Mouse (Mus musculus): ENCODE results near the gene Olfr1392.
"Not testable (repeated sequence)": the region's sequence is repeated elsewhere in the genome, so short reads cannot be mapped to it uniquely, and the experiment has no call there.

Gene Olfr1392

DNA sequence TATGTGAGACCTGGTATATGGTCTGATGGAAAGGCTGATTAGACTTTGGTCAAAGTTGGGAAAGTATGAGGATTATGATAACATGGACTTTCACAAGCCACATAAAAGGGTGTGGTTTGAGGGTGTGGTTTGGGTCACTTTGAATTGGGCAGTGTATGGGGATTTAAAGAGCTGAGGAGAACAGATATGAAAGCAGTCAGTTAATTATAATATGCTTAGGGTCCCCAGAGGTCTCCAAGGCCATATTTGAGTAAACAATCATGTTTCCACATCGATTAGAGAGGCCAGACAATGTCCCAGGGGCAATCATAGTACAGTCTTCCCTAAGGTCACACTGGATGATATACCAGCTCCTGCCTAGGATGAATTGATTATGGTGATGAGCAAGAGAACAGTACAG is at the start of gene Olfr1392:
Olfr1392 (plus strand) TSS at position 301 of the 400 bp plus-strand sequence.
- not testable (repeated sequence) for DNase-seq

GRCm38 (mm10) chr11:49235459-49236207 is 49.4 kb upstream of the Olfr1392 start:
- DNase-seq, result no peak

DNA sequence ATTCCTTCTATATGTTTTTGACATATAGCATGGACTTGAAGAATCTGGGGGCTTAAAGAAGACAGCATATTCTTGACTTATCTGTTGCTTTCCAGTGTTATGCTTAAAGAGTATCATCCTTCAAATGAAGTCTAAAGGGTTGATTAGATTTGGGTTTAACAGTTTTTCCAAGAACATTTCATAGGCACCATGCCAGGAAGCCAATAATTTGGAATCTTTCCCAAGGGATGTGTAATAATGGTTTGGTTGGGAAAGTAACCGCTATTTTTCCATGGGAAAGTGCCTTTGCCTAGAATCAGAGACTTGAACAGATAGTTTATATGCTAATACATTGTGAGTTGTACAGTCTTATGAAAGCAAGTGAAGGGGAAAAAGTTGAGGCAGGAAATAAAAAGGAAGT is 48.2 kb upstream of the Olfr1392 start:
- no peak for DNase-seq

- DNase-seq, result no peak
These were observed 47.5 kb upstream of the Olfr1392 start for GRCm38 (mm10) chr11:49237532-49237931.

DNA sequence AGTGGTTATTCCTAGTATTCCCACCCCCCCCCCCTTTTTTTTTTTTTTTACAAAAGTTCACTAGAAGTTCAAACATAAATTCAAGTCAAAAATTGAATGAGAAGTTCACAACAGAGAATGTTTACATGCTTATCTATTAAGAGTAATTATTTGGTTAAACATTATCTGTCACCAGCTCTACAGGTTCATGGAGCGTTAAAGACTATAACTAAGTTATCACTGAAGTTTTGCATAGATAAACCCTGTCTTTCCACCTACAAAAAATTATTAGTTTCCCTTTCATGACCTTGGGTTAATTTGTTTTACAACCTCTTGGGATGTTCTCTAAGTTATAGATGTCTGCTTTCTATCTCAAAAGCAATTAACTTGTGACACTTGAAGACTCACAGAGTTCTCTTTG is 44.8 kb upstream of the Olfr1392 start:
- no peak for DNase-seq

DNA sequence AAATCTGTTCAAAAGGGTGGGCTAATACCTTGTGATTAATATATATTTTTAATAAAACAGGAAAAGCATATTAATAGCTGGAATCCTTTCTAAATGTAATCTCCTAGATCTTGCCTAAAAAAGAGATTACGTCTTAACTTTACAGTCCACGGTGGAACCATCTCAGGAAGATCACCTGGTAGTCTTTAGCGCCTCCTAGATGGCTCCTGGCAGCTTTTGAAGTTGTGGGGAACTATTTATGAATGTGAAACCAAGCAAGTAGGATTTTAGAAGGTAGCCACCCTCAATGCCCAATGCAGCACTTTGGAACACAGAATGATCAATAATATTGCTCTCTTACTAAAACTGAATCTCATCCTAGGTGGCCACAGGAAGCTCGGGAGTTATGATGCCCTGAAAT is 44.2 kb upstream of the Olfr1392 start:
- no peak for DNase-seq

- DNase-seq, result no peak
These were observed 43.6 kb upstream of the Olfr1392 start for GRCm38 (mm10) chr11:49241471-49241870.

DNA sequence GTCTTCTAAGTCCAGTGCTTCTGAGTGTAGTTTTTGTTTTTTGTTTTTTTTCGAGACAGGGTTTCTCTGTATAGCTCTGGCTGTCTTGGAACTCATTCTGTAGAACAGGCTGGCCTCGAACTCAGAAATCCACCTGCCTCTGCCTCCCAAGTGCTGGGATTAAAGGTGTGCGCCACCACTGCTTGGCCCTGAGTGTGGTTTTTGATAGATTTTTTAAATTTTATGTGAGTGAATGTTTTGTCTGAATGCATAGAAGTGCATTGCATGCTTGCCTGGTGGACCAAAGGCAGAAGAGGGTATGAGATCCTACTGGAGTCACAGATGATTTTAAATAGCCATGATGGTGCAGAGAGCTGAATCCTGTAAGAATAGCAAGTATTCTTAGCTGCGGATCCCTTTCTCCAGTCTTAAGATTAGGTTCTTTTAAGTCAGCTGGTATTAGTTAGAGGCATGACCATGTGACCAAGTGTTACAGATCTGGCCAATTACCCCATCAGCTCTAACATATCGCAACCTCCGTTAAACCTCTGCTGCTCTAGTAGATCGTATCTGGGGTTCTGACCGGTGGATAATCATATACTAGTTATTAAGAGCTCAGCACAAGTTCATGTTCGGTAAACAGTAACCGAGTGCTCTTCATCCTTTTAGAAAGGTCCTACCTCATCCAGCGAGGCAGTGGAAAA is 42.0 kb upstream of the Olfr1392 start:
- no peak for DNase-seq

DNA sequence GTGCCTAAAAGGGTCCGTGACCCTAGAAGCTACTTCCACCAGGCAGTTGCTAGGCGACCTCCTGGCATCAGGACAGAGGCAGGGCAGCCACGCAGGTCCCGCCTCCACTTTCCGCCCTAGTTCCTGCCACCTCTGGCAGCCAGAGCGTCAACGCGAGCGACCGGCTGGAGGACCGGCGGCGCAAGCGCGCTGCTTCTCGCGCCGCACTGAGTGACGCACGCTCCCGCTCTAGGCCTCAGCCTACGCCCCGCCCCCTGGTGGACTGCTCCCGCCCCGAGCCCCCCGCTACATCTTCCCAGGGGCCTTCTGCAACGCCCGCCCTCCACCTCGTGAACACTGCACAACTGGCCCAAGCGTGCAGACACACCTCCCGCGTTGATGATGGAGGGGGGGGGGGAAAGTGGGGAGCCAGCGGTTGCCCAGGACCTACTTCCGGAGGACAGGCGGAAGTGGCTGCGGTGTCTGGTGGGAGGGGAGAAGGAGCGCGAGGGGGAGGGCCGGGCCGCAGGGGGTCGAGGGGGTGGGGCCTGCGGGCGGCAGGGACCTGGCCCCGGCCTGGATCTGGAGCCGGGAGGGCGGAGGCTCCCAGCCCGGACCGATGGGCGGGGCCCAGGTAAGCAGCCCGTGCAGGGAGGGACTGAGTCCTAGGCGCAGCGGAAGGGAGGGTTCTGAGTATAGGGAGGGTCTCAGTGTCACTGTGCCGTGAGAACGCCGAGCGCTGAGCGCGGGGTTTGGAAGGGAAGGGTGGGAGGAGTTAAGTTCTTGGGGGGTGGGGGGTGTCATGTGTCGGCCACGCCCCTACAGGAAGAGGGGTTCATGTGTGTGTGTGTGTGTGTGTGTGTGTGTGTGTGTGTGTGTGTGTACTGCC is 41.1 kb upstream of the Olfr1392 start, which contains the start of gene Mgat1:
Mgat1 (plus strand) TSS at position 465 of the 868 bp plus-strand sequence.
- DNase-seq, result peak; percentile 96

DNA sequence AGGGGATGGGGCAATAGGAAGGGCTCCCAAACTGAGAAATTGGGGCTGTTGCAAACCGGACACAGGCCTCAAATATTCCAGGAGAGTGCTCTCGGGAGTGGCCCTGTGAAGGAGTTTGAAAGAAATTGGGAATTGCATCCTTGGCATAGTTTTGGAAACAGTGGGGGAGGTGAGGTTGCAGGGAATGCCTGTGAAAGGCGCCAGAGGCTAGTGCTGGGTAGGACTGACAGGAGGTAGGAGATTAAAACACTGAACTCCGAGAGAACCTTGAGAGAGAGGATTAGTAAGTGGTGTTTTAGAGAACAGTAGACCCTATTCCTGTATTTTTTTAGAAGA is 40.5 kb upstream of the Olfr1392 start:
- no peak for DNase-seq

GRCm38 (mm10) chr11:49245176-49245575 is 39.9 kb upstream of the Olfr1392 start:
- peak; percentile 46 for DNase-seq

DNA sequence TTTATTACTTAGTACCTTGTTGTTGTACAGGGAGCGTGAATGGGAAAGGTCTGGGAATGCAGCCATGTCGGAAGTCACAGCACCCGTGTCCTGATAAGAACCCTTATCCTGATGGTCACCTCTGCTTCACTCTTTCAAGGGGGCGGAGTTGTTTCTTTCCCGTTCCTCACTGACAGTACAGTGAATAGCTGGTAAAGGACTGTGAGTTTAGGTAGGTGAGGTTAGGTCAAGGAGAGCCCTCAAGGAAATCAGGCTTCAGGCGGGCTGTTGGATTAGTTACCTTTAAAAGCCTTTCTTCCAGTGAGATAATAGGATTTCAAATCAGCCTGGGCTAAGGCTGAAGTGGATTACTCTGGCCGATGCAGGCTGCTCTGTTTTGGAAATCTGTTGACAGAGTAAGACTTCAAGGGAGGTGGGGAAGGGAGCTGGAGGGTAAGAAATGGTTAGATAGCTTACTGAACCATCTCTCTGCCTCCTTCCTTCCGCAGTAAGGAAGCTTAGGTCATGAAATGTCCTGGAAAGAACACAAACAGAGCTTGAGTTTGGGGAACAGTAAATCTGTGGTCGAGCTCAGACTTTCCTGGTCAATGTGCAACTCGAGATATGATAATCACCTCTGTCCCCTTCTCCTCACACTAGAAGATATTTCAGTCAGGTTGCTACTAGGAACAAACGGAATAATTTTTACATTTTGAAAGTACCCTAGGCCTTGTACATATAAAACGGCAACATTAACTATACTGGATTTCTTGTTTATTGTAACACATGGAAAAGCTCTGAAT is 39.3 kb upstream of the Olfr1392 start:
- DNase-seq, result no peak

- no peak for DNase-seq
These were observed 38.6 kb upstream of the Olfr1392 start for GRCm38 (mm10) chr11:49246523-49246922.

GRCm38 (mm10) chr11:49247255-49247654 is 37.8 kb upstream of the Olfr1392 start:
- DNase-seq, result peak; percentile 66

- peak; percentile 51 for DNase-seq
These were observed 36.7 kb upstream of the Olfr1392 start for GRCm38 (mm10) chr11:49248226-49248973.

DNA sequence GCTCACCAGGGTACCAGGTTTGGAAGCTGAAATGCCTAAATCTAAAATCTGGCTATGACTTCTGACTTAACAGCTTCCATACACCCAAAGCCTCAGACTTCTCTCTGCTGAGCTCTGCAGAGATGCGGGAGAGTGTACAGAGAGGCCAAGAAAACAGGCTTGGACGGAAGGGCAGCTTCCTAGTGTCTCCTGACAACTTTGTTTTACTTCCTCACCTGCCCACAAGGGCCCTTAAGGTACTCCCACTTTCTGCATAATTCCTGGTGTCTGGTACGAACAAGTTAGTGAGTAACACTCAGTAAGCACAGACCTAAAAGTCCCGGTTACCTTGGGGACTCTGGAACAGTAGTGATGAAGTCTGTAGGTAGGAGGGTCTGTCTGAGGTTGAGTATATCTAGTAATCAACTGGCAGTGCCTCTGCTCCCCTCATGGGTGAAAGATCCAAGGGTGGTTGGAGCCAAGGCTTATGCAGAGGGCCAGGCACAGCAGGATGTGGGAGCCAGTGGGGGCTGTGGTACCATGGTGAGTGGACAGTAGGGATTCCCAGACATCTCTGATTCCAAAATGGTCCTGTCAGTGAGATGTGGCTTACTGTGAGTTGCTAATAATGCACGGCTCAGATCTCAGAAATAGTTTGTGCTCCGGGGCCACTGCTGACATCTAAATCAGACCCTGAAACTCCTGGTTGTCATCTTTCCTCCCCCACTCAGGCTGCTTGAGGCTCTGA is 35.9 kb upstream of the Olfr1392 start:
- DNase-seq, result peak; percentile 39

DNA sequence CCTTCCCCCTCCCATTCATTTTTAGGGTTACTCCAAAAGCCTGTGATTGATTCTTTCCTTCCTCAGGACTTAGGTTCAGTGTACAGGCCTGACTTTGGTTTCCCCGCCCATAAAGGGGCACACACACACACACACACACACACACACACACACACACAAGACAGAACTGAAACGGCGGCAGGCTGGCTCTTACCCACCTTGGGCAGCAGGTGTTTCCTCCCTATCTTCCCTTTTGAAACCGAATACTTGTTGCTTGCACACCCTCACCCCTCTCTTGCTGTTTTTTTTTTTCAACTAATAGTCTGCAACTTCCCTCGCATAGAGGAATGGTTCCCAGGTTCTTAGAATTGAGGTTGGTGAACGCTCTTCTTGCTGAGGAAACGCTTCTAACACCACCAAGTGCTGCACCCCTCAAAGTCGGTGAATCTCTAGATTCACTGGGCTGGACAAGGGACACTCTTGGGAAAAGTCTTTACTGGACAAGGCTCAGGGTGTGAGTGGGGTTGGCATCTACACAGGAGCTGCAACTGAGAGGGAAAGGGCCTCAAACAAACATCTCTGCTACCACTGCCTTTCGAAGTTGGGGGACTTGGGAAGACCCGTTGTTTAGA is 35.2 kb upstream of the Olfr1392 start:
- DNase-seq, result peak; percentile 86

- peak; percentile 88 for DNase-seq
These were observed 34.4 kb upstream of the Olfr1392 start for GRCm38 (mm10) chr11:49250422-49251379.

GRCm38 (mm10) chr11:49251380-49251761 is 33.7 kb upstream of the Olfr1392 start:
- DNase-seq, result no peak

GRCm38 (mm10) chr11:49252048-49252447 is 33.0 kb upstream of the Olfr1392 start:
- DNase-seq, result peak; percentile 57
